In the genomic region with DNA sequence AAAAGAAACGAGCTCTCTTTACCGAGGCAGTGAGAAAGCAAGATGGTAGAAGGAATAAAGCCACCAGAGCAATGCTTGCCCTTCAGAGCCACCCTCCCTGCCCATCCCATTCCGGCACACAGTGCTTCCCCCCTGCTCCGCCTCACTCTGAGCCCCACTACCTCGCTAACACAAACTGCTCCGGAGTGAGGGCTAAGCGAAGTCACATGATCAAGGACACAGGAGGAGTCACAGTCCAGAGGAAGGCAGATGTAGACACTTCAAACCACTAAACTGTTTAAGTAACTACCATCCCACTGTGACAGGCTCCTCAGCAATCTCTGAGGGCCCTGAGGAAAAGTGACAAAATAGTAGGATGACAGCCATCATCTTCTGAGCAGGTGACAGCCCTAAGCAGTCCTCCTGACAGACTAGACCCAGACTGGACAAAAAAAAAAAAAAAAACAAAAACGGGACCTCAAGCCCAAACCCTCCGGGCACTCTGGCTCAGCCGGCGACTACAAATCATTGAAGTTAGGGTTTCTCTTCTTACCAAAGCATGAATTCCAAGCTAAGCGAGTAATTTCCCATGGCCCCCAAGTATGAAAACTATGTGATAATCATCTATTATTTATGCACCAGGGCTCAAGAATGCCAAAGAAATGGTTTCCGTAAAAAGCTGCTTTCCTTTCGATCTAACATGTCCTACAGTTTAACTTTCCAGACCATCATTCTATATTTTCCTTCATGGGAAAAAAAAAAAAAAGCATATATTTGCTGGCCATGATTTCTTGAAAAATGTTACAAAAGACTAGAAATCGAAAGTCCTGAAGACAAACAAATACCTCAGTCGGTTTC, we compare ENCODE assay signal across 17 mouse cellular contexts. TPM values are rescaled to one million over a fixed set of nuclear protein-coding genes. Genes with fewer than 3 reads are reported as not detected.
DNase-seq lines count a peak whose midpoint lies in the region; ATAC-seq lines count a peak whose summit lies in the region.
"Had no signal": no experiment of that assay in that cellular context is flagged by ENCODE, and none has a peak within 500 bp of the region (broad histone marks: within the 10 kb centered on the region; RNA-seq: fewer than 3 reads in every experiment).

No protein-coding gene starts in this region.

- H3K4me1 ChIP-seq in kidney, embryonic 16.5 days (ENCODE audit: insufficient read depth, low read length) = peaks cover 42% of the 10 kb centered on the region
- H3K4me1 ChIP-seq: midbrain, embryonic 13.5 days had no signal

- H3K36me3 ChIP-seq in kidney, embryonic 16.5 days (ENCODE audit: insufficient read depth, low read length) = peaks cover 7% of the 10 kb centered on the region; the same call in 1 of the 2 replicates
- H3K36me3 ChIP-seq: G1E; liver, embryonic 12.5 days; midbrain, embryonic 13.5 days; neural tube, embryonic 15.5 days had no signal

- no peaks in the 10 kb centered on the region for H3K9me3 ChIP-seq in kidney, embryonic 16.5 days (ENCODE audit: low read length)
- H3K9me3 ChIP-seq: G1E; liver, embryonic 12.5 days; midbrain, embryonic 13.5 days; neural tube, embryonic 15.5 days had no signal

- H3K4me2 ChIP-seq in kidney, embryonic 16.5 days (replicated peaks; ENCODE audit: low read depth, low read length) = peak overlapping the region; percentile 35
- H3K4me2 ChIP-seq: liver, embryonic 12.5 days; lung, embryonic 14.5 days; midbrain, embryonic 13.5 days; neural tube, embryonic 15.5 days had no signal

- no peaks in the 10 kb centered on the region for H3K27me3 ChIP-seq in kidney, embryonic 16.5 days (ENCODE audit: insufficient read depth, low read length)
- H3K27me3 ChIP-seq: liver, embryonic 12.5 days; midbrain, embryonic 13.5 days; neural tube, embryonic 15.5 days had no signal

- H3K9ac ChIP-seq in kidney, embryonic 16.5 days (replicated peaks; ENCODE audit: low read length) = no peak overlapping the region
- H3K9ac ChIP-seq: forebrain, postnatal 0 days; liver, embryonic 12.5 days; lung, embryonic 14.5 days; midbrain, embryonic 13.5 days; neural tube, embryonic 15.5 days had no signal

- peak; percentile 88 for DNase-seq in heart, adult 11 months
- DNase-seq in heart, adult 8-10 months (ENCODE audit: low spot score) = no peak
- DNase-seq in kidney, postnatal 4 days = no peak
- peak; percentile 94 for DNase-seq in Muller cell, postnatal 12 days (ENCODE audit: inconsistent ontology term)
- no peak for DNase-seq in adipocyte (ENCODE audit: low spot score)
- DNase-seq in layer of hippocampus, adult 9-11 months = no peak
- DNase-seq: cerebellum, postnatal 14 days; forebrain, postnatal 0 days; kidney, postnatal 25 days; lung, embryonic 14.5 days; thymus, postnatal 25 days had no signal

- no peak overlapping the region for H3K4me3 ChIP-seq in kidney, embryonic 16.5 days (ENCODE audit: low read length)
- H3K4me3 ChIP-seq: liver, embryonic 12.5 days; midbrain, embryonic 13.5 days; neural tube, embryonic 15.5 days had no signal

- H3K27ac ChIP-seq in kidney, embryonic 16.5 days (ENCODE audit: low read length) = peak overlapping the region; percentile 59
- H3K27ac ChIP-seq: liver, embryonic 12.5 days; midbrain, embryonic 13.5 days; neural tube, embryonic 15.5 days had no signal

- ATAC-seq in kidney, embryonic 16.5 days (ENCODE audit: low FRiP score, low TSS enrichment) = peak; percentile 73
- peak; percentile 18 for ATAC-seq in granulocyte monocyte progenitor cell, adult 5-6 weeks (replicated peaks; ENCODE audit: poor library complexity, severe bottlenecking)
- ATAC-seq: forebrain, postnatal 0 days; liver, embryonic 12.5 days; midbrain, embryonic 13.5 days had no signal

- WGBS in kidney, embryonic 16.5 days = 41% methylated on average over 16 of the region's 16 CpGs

RNA-seq across cellular contexts. Expression of gene Fndc3b, which starts 15.3 kb away (rescaled TPM):
- total RNA-seq in heart, adult 8-10 months (2022) = 10 to 100 TPM; 41.8 to 50.5 (median 49.8) TPM
- polyA plus RNA-seq in kidney, embryonic 16.5 days (2015; fragmentation: Nextera tagmentation; extraction: Ambion mirVana) = 29.8 and 30.4 TPM in 2 replicates
- 48.8 and 58.5 TPM in 2 replicates for total RNA-seq in granulocyte monocyte progenitor cell, adult 5-6 weeks (2014; fragmentation: Nextera tagmentation)
- 21.3 and 24.0 TPM in 2 replicates for total RNA-seq in granulocyte monocyte progenitor cell, adult 5-6 weeks (2017)
- polyA plus RNA-seq: G1E had no signal

Comparison
In these comparisons a context has a peak if more than half of its experiments do, and no peak if none do; other contexts are left out.
1. DNase-seq: peak in heart, adult 11 months (single experiment) and Muller cell, postnatal 12 days (single experiment); none in heart, adult 8-10 months (single experiment), kidney, postnatal 4 days (0 of 2), adipocyte (single experiment) and layer of hippocampus, adult 9-11 months (single experiment).